Mouse (Mus musculus) thymus, postnatal 4 days (tissue): ENCODE measurements around the gene Rasl10a.

Experiments used
- DNase-seq: peaks from one replicate; pipeline ENCODE4 v3.0.0; 2021

Gene Rasl10a

DNA sequence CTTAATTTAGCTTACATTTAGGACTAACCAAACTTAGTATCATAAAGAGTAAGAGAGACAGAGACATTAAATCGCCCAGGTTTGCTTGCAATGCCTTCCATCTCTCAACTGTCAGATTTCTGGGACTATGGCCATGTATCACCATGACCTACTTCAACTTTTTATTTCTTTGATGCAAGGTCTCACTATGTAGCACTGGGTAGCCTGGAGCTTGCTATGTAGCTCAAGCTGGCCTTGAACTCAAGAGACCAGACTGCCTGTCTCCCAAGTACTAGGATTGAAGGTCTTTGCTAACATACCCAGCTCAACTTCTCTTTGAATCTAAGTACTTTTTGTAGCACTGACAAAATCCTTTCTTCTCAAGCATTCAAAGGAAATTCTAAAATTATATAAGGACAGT lies 31.2 kb downstream of the Rasl10a start:
- DNase-seq, result no peak

DNA sequence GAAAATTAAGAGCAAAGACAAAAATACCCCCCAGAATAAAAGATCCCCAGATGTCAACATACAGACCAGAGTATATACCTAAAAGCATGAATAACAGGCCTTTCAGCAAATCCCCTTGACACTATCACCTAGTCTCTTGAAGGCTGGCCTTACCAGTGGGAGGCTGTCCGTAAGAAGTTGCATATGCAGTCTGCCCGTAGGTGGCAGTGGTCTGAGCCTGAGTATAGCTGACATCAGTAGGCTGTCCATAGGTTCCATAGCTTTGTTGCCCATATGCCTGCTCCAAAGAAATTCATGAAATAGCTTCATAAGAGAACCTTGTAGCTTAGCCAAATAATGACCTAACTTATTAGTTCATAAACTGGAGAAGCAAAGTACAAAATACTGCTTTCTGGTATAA lies 33.8 kb downstream of the Rasl10a start:
- no peak for DNase-seq

DNA sequence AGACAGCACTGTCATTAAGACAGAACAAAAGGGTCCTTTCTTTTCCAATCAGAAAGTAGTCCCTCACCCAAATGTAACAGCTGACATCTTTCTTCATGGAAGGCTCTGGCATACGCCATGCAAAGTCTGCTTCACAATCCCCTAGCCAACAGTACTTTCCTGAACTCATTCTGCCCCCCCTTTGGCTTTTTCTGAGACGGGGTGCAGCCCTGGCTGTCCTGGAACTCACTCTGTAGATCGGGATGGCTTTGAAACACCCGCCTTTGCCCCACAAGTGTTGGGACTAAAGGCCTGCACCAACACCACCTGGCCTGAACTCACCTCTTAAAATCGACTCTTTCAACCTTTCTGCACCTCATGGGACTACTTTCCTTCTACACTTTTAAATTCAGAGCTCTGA lies 37.9 kb downstream of the Rasl10a start:
- DNase-seq, result no peak

DNA sequence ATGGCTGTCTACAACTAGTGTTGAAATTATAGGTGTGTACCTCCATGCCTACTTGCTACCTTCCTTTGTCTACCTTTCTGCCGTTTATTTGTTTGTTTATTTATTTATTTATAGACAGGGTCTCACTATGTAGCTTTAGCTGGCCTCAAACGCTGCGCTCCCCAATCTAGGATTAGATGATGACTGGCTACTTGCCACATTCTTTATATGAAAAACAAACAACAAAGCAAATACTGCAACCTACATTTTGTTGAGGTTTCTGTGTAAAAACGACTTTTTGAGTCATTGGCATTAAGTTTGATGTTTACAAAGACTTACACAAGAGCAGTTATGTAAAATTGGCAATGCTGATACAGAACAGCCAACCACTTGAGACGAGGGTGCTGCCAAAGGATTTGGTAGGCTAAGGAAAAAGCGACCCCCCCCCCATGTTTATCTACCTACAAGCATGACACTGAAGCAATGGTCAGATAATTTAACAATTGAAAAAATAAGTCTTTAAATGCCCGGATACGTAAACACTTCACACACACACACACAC lies 38.6 kb downstream of the Rasl10a start:
- no peak for DNase-seq

DNA sequence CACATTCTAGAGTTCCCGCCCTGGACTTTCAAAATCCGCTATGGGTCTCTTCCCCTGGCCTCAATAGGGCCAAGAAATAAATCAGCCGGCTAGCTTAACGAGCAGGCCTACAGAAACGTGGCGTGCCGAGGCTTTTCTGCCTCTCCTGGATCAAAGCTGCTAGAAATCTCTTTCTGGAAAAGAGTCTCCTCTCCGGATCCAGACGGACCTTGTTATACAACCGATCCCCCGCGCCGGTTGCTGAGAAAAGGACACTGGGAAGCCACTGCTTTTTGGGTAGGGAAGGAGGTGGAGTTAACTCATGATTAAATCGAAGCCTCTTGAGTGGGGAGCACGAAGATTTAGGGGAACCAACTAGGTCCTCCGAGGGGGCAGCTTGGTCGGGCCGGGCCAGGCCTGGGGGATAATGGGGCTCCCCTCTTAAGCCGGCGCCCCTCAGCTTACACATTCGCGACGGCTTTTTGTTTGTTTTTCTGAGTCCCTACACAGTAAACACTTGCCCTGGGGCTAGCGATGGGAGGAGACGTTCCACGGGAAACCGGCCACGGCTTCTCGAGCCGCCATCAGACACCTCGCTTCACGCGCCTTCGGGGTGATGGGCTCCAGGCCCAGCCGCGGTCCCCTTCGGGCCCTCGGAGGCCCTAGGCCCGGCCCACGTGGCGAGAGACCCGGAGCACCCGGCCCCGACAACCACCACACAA lies 40.3 kb downstream of the Rasl10a start:
- DNase-seq, result peak; percentile 52

DNA sequence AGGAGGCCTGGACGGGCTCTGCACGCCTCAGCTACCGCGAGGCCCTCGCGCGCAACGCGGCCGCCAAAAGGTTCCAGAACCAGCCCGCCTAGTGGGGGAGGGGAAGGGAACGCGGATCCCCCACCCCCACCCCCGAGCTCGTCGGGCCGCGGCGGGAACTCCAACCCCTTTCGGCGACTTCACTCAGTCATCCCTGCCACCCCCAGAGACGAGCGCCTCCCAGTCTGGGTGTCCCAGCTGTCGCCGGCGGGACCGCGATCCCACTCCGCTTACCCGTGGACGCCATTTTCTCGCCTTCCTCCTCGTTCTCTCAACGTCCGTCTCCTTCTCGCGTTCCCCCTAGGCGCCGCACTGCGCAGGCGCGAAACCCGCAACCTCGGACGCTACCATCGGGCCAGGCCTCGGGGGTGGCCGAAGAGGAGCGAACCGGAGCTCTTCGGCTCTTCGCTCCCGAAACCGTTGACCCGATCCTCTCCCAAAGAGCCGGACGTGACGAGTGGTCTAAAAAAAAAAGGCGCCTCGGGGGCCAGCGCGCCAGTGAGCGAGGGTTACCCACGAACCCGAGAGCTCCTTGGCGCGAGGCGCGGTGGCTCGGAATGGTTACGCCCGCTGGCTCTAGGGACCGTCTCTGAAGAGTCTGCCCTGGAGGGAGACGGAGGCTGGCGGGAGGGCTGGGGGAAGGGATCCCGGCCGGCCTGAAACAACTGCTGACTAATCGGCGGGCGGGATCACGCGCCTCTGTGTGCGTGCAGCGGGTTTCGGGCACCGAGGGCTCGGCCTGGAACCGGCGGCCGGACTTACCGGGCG lies 41.0 kb downstream of the Rasl10a start, which contains the start of the genes Rhbdd3 and Ewsr1:
Rhbdd3 (plus strand) TSS at position 191 of the 807 bp plus-strand sequence.
Ewsr1 (minus strand) TSS at position 531 of the 807 bp plus-strand sequence.
- peak; percentile 99 for DNase-seq

DNA sequence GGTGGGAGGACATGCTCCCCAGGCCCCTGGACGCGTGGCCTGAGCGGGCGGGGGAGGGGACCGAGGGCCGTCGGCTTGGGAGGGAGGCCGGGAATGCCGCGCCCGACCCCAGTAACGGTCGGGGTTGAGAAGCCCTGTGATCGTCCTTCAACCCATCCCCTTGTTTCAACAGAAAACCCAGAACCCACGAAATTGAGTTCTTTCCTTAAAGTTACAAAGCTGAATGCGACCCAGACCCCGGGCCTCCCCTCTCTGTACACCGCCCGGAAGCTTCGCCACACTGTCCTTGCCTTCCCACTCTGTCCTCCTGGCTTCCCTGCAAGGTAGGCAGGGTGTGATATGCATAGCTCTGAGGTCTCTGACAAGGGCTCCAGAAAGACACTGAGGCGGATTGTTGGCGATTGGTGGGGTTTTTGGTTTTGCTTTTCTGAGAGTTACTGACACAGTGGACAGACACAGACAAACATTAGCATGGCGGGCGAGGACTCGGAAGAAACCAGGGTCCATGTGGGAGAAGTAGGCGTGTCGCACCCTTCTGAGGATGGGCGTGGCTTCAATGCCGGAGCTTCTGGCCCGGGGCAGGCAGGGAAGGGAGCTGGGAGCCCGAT lies 41.8 kb downstream of the Rasl10a start:
- peak; percentile 78 for DNase-seq

DNA sequence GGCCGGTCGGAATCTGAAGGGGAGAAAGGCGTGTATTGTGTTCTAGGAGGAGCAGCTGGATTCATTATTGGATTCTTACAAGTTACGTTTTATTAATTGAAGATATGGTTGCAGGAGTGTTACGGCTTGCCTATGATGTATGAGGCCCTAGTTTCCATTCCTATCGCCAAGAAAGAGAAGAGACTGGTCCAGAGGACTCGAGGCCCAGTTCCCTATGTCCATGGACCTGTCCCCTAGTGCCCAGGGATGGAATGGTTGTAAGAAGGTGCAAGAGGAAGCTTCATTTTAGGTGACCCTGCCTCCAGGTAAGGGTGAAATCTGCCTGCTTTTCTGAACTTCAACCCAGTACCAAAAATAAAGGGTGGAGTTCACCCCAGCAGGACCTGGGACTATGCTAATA lies 42.4 kb downstream of the Rasl10a start:
- DNase-seq, result no peak

DNA sequence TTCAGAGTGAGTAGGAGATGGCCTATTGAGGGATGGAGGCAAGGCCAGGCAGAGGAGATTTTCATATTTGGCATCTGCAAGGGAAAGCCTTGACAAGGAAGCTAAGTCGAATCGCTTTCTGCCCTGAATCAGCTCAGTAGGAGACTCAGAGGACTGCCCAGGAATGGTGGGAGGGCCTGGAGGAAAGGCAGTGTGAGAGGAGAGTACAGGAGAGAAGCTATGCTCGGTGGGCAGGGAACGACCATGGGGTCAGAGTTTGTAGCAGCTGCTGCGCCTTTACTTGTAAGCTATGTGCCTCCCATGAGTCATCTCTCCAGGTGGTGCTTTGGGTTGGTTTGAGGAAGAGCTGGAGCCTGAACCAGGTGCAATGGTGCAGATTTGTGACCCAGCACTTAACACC lies 42.9 kb downstream of the Rasl10a start:
- DNase-seq, result no peak

DNA sequence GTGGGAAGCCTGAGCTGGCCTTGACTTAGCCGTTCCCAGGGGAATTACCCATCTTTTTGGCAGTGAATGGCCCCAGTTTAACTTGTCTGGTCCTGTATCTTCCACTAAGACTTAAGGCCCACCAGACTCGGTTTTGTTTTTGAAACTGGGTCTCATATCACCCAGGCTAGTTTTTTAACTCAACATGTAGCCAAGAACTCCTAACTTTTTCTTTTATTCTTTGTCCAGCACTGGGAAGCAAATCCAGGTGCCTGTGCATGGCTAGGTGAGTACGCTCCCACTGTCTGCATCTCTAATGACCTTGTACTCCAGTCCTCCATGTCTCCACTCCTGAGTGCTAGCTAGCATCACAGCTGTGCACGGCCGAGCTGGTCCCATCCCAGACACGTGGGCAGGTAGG lies 43.7 kb downstream of the Rasl10a start:
- DNase-seq, result no peak

DNA sequence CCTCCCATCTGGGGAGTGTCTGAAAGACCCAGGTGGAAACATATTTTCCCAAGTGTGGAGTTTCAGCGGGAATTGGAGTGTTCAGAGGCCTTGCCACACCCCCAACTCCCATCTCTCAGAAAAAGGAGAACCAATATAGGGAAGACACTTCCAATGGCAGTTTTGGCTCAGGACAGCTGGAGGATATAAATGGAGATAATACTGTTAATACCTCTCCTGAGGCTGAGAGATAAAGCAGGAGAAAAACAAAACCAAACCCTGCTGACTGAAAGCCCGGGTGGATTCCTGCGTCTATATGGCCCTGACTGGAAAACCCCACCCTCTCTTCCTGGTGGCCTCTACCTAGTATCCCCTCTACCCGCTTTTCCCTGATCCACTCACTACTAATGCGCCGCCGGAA lies 44.5 kb downstream of the Rasl10a start:
- DNase-seq, result no peak

DNA sequence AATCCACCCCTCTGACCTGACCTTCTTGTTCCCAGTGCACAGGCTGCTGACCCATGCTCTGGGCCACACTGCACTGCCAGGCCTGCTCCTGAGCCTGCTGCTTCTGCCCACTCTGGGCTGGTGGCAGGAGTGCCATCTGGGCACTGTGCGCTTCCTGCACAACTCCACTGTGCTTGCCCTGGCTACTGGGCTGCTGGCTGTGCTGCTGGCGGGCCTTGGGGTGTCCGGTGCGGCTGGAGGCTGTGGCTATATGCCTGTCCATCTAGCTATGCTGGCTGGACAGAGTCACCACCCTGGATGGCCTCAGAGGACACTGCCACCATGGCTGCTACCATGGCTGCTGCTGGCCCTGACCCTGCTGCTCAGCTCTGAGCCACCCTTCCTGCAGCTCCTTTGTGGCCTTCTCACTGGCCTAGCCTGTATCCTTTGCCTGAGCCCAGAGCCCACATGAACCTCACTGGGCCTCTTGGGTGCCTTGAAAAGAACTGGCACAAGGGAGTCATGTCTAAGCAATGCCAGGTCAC lies 46.1 kb downstream of the Rasl10a start:
- no peak for DNase-seq

DNA sequence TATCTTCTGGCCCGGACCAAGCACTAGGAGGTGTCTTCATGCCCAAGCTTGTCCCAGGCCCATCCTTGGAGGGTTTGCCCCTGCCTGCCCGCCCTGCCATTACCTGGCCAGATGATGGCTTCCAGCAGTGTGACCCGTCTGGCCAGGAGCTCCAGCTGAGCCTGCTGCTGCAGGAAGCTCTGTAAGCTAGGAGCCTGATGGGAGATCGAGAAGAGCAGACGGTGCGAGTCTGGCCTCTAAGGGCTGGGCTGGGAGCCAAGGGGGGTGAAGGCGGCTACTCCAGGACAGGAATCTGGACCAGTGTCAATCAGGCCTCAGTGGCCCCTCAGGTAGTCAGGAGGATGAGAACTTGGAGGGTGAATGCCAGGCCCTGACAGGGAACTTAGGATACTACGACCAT lies 51.5 kb downstream of the Rasl10a start:
- no peak for DNase-seq
